Mouse (Mus musculus) megakaryocyte, embryonic 14.5 days (primary cell): Measurements from ENCODE around the gene Golim4. TPM values are rescaled to one million over a fixed set of nuclear protein-coding genes. Genes with fewer than 3 reads are reported as not detected.

Experiments used
- H3K27me3 ChIP-seq: replicated peaks from 2 replicates; pipeline ENCODE3; 2012; ENCODE audit warnings: inconsistent platforms
- H3K36me3 ChIP-seq: replicated peaks from 2 replicates; pipeline ENCODE3; 2012; ENCODE audit warnings: low read length, inconsistent platforms, mixed read lengths
- H3K4me1 ChIP-seq: 2 replicates; pipeline ENCODE4 v1.6.1; 2012; ENCODE audit warnings: inconsistent platforms
- H3K4me3 ChIP-seq: replicated peaks from 2 replicates; pipeline ENCODE3; 2012; ENCODE audit warnings: moderate library complexity, mild to moderate bottlenecking, inconsistent platforms
- H3K9me3 ChIP-seq: 2 replicates; pipeline ENCODE4 v1.6.1; 2012; ENCODE audit warnings: inconsistent platforms
- FLI1 ChIP-seq: IDR thresholded peaks from 2 replicates; pipeline ENCODE4 v1.6.1; 2012; ENCODE audit warnings: low read length, inconsistent platforms, mixed read lengths
- GATA1 ChIP-seq: IDR thresholded peaks from 3 replicates; pipeline ENCODE4 v1.6.1; 2012; ENCODE audit warnings: mixed read lengths, low read length, inconsistent platforms, borderline replicate concordance
- polyA plus RNA-seq: library from polyadenylated mRNA; stranded (reverse); fragments of >175 nt; gene quantifications from 2 replicates; pipeline ENCODE4 v1.2.3, GENCODE M21; 2012; ENCODE audit warnings: low replicate concordance; ENCODE audit not compliant: insufficient read depth

Gene Golim4
- polyA plus RNA-seq, 1 experiment: 11.3 TPM

DNA sequence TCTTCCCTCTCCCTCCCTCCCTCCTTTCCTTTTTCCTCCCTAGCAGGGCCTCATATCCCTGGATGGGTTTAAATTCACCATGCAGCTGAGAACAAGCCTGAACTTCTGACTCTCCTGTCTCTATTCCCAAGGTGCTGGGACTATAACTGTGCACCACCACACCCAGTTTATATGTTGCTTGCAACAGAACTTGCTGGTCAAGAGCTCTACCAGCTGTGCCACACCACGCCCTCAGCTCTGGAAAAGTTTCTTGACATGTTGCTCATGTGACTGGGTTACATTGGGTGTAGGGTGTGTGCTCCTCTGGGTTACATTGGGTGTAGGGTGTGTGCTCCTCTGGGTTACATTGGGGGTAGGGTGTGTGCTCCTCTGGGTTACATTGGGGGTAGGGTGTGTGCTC is 75.2 kb downstream of the Golim4 start:
- peaks cover 7% of the 10 kb centered on the region; the same call in 1 of the 2 replicates for H3K4me1 ChIP-seq
- H3K27me3 ChIP-seq: no peaks in the 10 kb centered on the region
- TF ChIP-seq FLI1 (no peak), GATA1 (no peak)
- no peak overlapping the region for H3K4me3 ChIP-seq
- H3K36me3 ChIP-seq: peaks cover 92% of the 10 kb centered on the region
- H3K9me3 ChIP-seq: peaks cover 6% of the 10 kb centered on the region

GRCm38 (mm10) chr3:75879269-75879668 is 77.5 kb downstream of the Golim4 start:
- peaks cover 7% of the 10 kb centered on the region; the same call in 1 of the 2 replicates for H3K4me1 ChIP-seq
- no peak for TF ChIP-seq GATA1
- H3K36me3 ChIP-seq: peaks cover 85% of the 10 kb centered on the region
- H3K27me3 ChIP-seq: no peaks in the 10 kb centered on the region
- no peak overlapping the region for H3K4me3 ChIP-seq
- H3K9me3 ChIP-seq: peaks cover 6% of the 10 kb centered on the region

DNA sequence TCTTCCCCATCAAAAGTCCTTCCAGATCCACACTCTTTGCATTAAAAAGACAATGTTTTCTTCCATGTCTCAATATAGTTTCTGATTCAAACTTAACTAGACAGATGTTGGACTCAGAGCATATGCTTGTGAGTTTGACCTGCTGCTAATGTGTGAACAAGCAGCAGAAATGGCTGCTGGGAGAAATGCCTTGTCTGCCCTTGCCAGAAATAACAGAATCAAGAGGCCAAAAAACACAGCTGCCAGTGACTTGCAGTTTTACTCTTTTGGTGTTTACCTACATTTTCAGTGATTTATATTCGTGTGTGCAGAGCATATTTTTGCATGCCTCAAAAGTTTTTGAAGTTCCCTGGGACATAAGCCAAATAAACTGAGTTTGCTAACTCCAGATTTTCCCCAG is 87.9 kb downstream of the Golim4 start:
- Histone ChIP-seq H3K9me3 (no peaks in the 10 kb centered on the region), H3K4me3 (no peak overlapping the region), H3K4me1 (no peaks in the 10 kb centered on the region), H3K36me3 (peaks cover 3% of the 10 kb centered on the region), H3K27me3 (no peaks in the 10 kb centered on the region)
- TF ChIP-seq FLI1 (no peak), GATA1 (no peak)

GRCm38 (mm10) chr3:75864203-75864602 is 92.5 kb downstream of the Golim4 start:
- TF ChIP-seq GATA1: no peak
- no peak for TF ChIP-seq FLI1
- no peak overlapping the region for H3K4me3 ChIP-seq
- H3K4me1 ChIP-seq: no peaks in the 10 kb centered on the region
- H3K9me3 ChIP-seq: no peaks in the 10 kb centered on the region
- H3K36me3 ChIP-seq: no peaks in the 10 kb centered on the region
- H3K27me3 ChIP-seq: no peaks in the 10 kb centered on the region

DNA sequence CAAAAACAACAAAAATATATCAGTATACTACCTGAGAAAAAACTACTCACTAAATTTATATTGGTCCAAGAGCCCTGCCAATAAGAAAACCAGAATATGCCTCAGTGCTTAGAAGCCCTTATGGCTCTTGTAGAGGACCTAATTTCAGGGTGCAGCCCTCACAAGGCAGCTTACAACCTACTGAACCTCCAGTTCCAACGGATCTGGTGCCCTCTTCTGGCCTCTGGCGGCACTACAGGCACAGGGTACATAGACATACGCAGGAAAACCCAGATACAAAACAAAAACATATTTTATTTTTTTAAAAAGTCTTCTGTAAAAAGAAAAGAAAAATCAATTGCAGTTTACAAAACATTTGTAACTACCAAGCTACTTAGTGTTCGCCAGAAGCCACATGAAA is 95.1 kb downstream of the Golim4 start:
- Histone ChIP-seq H3K9me3 (no peaks in the 10 kb centered on the region), H3K4me3 (no peak overlapping the region), H3K36me3 (no peaks in the 10 kb centered on the region), H3K4me1 (no peaks in the 10 kb centered on the region), H3K27me3 (peaks cover 2% of the 10 kb centered on the region)
- TF ChIP-seq FLI1: no peak
- TF ChIP-seq GATA1: no peak

DNA sequence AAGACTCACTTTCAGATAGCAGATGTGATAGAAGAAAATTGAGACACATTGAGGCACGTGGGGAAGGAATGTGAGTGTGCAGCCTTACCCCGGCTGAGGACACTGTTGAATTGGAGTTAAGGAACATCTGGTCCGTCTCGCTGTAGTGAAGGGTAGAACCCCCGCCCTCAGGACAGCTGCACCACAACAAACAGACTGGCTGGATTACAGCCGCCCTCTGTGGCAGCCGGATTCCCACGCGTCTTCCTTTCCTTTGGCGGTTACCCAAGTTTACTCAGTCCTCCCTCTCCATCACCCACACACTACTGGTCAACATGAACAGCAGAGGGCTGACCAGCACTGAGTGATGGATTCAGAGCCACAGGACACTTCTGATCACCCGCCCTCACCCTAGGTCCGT is 96.0 kb downstream of the Golim4 start:
- Histone ChIP-seq H3K27me3 (peaks cover 2% of the 10 kb centered on the region), H3K4me1 (no peaks in the 10 kb centered on the region), H3K4me3 (no peak overlapping the region), H3K9me3 (no peaks in the 10 kb centered on the region), H3K36me3 (no peaks in the 10 kb centered on the region)
- no peak for TF ChIP-seq GATA1
- no peak for TF ChIP-seq FLI1

GRCm38 (mm10) chr3:75835286-75835967 is 121.3 kb downstream of the Golim4 start:
- TF ChIP-seq GATA1 (no peak), FLI1 (no peak)

GRCm38 (mm10) chr3:75834827-75835226 is 121.9 kb downstream of the Golim4 start:
- H3K36me3 ChIP-seq: no peaks in the 10 kb centered on the region
- H3K4me1 ChIP-seq: no peaks in the 10 kb centered on the region
- no peak overlapping the region for H3K4me3 ChIP-seq
- no peaks in the 10 kb centered on the region for H3K27me3 ChIP-seq
- no peak for TF ChIP-seq FLI1
- TF ChIP-seq GATA1: no peak
- no peaks in the 10 kb centered on the region for H3K9me3 ChIP-seq

More at GRCm38 (mm10) chr3:75835286-75835967, 121.3 kb downstream of the Golim4 start:
- Histone ChIP-seq H3K4me3 (no peak overlapping the region), H3K27me3 (no peaks in the 10 kb centered on the region), H3K9me3 (no peaks in the 10 kb centered on the region), H3K36me3 (no peaks in the 10 kb centered on the region), H3K4me1 (no peaks in the 10 kb centered on the region)

Other genes with a start within 250 kb of the Golim4 start
- not detected in 2 replicates for gene Gm29133, start 208.8 kb downstream of the Golim4 start, polyA plus RNA-seq
- not detected in 2 replicates for gene Fstl5, start 117.3 kb upstream of the Golim4 start, polyA plus RNA-seq